ENCODE assay signal across 8 mouse cellular contexts in the genomic region with DNA sequence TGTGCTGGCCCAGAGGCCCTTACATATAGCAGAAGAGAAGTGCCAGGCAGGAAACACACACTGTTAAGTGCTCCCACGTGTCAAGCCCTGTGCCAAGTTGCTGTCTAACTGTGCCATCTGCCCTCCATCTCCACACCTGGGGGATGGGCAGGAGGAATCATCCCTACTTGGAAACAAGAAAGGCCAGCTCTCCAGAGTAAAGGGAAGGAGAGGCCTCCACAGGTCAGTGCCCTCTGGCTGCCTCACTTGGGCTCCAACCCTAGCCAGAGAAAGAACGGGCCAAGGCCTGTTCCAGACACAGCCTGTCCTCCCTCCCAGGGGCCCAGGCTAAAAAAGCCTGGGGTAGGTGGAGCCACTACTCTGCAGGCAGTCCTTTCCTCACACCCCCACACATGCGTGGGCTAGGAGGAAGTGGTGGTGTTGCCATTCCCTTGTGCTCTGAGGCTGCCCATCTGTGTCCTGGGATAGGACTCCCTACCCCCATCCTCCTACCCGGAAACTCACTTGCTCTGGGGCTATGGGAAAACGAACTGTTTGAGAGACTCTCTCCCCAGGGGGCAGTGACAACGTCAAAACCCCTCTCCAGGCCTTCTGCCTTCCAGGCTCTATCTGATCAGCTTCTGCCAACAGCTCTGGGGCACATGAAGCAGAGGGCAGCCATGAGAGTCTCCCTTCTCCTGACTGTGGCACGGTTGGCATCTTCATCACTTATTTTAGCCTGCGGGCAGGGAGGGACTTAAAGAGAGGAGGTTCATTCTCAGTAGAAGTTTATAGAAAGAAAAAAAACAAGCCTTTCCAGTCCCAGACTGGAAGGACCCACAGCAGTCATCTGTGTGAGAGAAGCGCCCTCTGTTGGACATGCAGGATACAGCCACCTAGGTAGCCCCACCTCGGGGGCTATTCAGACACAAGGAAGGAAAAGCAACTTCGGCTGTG. TPM values are rescaled to one million over a fixed set of nuclear protein-coding genes. Genes with fewer than 3 reads are reported as not detected.
DNase-seq lines count a peak whose midpoint lies in the region; ATAC-seq and TF ChIP-seq lines count a peak whose summit lies in the region.

No protein-coding gene starts in this region.

- no peak for TF ChIP-seq POLR2A in bone marrow macrophage, adult 2 months (IDR thresholded peaks at IDR 0.05; ENCODE audit: borderline replicate concordance, low read depth, low read length)
- TF ChIP-seq POLR2A in embryonic fibroblast, embryonic 13.5 days (IDR thresholded peaks at IDR 0.05; ENCODE audit: low read depth, low read length), result peak; percentile 42
- no peak for TF ChIP-seq POLR2A in limb, embryonic 14.5 days (IDR thresholded peaks at IDR 0.05; ENCODE audit: borderline replicate concordance, extremely low read depth, insufficient read depth, insufficient read length)

- TF ChIP-seq CTCF in bone marrow macrophage, adult 2 months (IDR thresholded peaks at IDR 0.05; ENCODE audit: low read depth, low read length), result peak; percentile 88
- TF ChIP-seq CTCF in embryonic fibroblast, embryonic 13.5 days (IDR thresholded peaks at IDR 0.05; ENCODE audit: borderline replicate concordance, insufficient read depth, low read length), result peak; percentile 56; the same call in 1 of the 2 replicates

- no peaks in the 10 kb centered on the region for H3K27me3 ChIP-seq in limb, embryonic 14.5 days (ENCODE audit: control insufficient read depth, insufficient read depth, low read length)
- no peaks in the 10 kb centered on the region for H3K27me3 ChIP-seq in midbrain, embryonic 16.5 days (ENCODE audit: control insufficient read depth, insufficient read depth, low read depth, low read length)

- ATAC-seq in limb, embryonic 14.5 days (ENCODE audit: low FRiP score, low read depth), result peak; percentile 88
- peak; percentile 71 for ATAC-seq in midbrain, embryonic 16.5 days

- peak overlapping the region; percentile 35; the same call in 1 of the 2 replicates for H3K9ac ChIP-seq in limb, embryonic 14.5 days (ENCODE audit: low read depth, low read length, severe bottlenecking)
- H3K9ac ChIP-seq in midbrain, embryonic 16.5 days (ENCODE audit: low read depth, low read length), result no peak overlapping the region

- 0 out of 2 replicates have a peak, but pooled peaks cover 4% of the 10 kb centered on the region for H3K36me3 ChIP-seq in limb, embryonic 14.5 days (ENCODE audit: control insufficient read depth, insufficient read depth, low read length)
- H3K36me3 ChIP-seq in midbrain, embryonic 16.5 days (ENCODE audit: control insufficient read depth, insufficient read depth, low read length), result no peaks in the 10 kb centered on the region

- DNase-seq in A20 (ENCODE audit: low read depth, low spot score), result peak; percentile 85
- DNase-seq in heart, adult 9 months (ENCODE audit: low spot score in 2 of 2), result peak; percentile 90 to 93
- DNase-seq in kidney, adult 9 months, result peak; percentile 84
- peak; percentile 91 for DNase-seq in limb, embryonic 14.5 days (ENCODE audit: low spot score)
- DNase-seq in spleen, postnatal 10 days (ENCODE audit: low spot score in 2 of 2), result peak; percentile 60 to 86

- peak overlapping the region; percentile 6; the same call in 1 of the 2 replicates for H3K4me3 ChIP-seq in bone marrow macrophage, adult 2 months (ENCODE audit: insufficient read depth, low read length)
- H3K4me3 ChIP-seq in embryonic fibroblast, embryonic 13.5 days (ENCODE audit: insufficient read depth, low read length), result no peak overlapping the region
- no peak overlapping the region for H3K4me3 ChIP-seq in limb, embryonic 14.5 days (replicated peaks; ENCODE audit: low read length)
- no peak overlapping the region for H3K4me3 ChIP-seq in midbrain, embryonic 16.5 days (ENCODE audit: low read depth, low read length)

- H3K4me1 ChIP-seq in bone marrow macrophage, adult 2 months (ENCODE audit: control insufficient read depth, insufficient read depth, low read length), result peaks cover 47% of the 10 kb centered on the region
- peaks cover 26% of the 10 kb centered on the region for H3K4me1 ChIP-seq in embryonic fibroblast, embryonic 13.5 days (ENCODE audit: control insufficient read depth, insufficient read depth, low read length)
- peaks cover 18% of the 10 kb centered on the region for H3K4me1 ChIP-seq in limb, embryonic 14.5 days (ENCODE audit: control insufficient read depth, insufficient read depth, low read length)
- H3K4me1 ChIP-seq in midbrain, embryonic 16.5 days (ENCODE audit: control insufficient read depth, insufficient read depth, low read length), result peaks cover 4% of the 10 kb centered on the region; the same call in 1 of the 2 replicates

- H3K9me3 ChIP-seq in limb, embryonic 14.5 days (ENCODE audit: control insufficient read depth, low read length), result no peaks in the 10 kb centered on the region
- H3K9me3 ChIP-seq in midbrain, embryonic 16.5 days (replicated peaks; ENCODE audit: control insufficient read depth, low read length, poor library complexity, severe bottlenecking), result no peaks in the 10 kb centered on the region

- no peak overlapping the region for H3K4me2 ChIP-seq in limb, embryonic 14.5 days (replicated peaks; ENCODE audit: low read depth, low read length, severe bottlenecking)
- H3K4me2 ChIP-seq in midbrain, embryonic 16.5 days (ENCODE audit: low read length), result no peak overlapping the region

- peak overlapping the region; percentile 91 for H3K27ac ChIP-seq in bone marrow macrophage, adult 2 months (ENCODE audit: insufficient read depth, low read depth, low read length)
- peak overlapping the region; percentile 95 for H3K27ac ChIP-seq in embryonic fibroblast, embryonic 13.5 days (ENCODE audit: insufficient read depth, low read length)
- peak overlapping the region; percentile 46 for H3K27ac ChIP-seq in limb, embryonic 14.5 days (replicated peaks; ENCODE audit: low read depth, low read length)
- no peak overlapping the region for H3K27ac ChIP-seq in midbrain, embryonic 16.5 days (ENCODE audit: low read length)

- 12% methylated on average over 11 of the region's 11 CpGs for WGBS in limb, embryonic 14.5 days
- 18% methylated on average over 11 of the region's 11 CpGs for WGBS in midbrain, embryonic 16.5 days

RNA-seq across cellular contexts. Expression of gene Ppcdc, which starts 6.6 kb away (rescaled TPM):
- 28.6 and 29.5 TPM in 2 replicates for polyA plus RNA-seq in bone marrow macrophage, adult 2 months (2012; ENCODE audit: insufficient read depth, insufficient read length, missing spikeins)
- 26.6 and 31.0 TPM in 2 replicates for polyA plus RNA-seq in embryonic fibroblast, embryonic 13.5 days (2011; ENCODE audit: insufficient read length, low read depth, missing spikeins)
- polyA plus RNA-seq in limb, embryonic 14.5 days (2012; rRNA removed), result 32.1 and 32.8 TPM in 2 replicates
- polyA plus RNA-seq in limb, embryonic 14.5 days (2014; fragmentation: Nextera tagmentation; extraction: Ambion mirVana), result 22.1 and 27.5 TPM in 2 replicates
- polyA plus RNA-seq in midbrain, embryonic 16.5 days (2015; fragmentation: Nextera tagmentation; extraction: Ambion mirVana), result 24.0 and 25.5 TPM in 2 replicates

RNA-seq across cellular contexts. Expression of gene Scamp5, which starts 34.5 kb away (rescaled TPM):
- polyA plus RNA-seq in bone marrow macrophage, adult 2 months (2012; ENCODE audit: insufficient read depth, insufficient read length, missing spikeins), result 72.1 and 72.5 TPM in 2 replicates
- polyA plus RNA-seq in embryonic fibroblast, embryonic 13.5 days (2011; ENCODE audit: insufficient read length, low read depth, missing spikeins), result 23.7 and 26.1 TPM in 2 replicates
- polyA plus RNA-seq in limb, embryonic 14.5 days (2012; rRNA removed), result 33.8 and 45.3 TPM in 2 replicates
- 10.0 and 12.5 TPM in 2 replicates for polyA plus RNA-seq in limb, embryonic 14.5 days (2014; fragmentation: Nextera tagmentation; extraction: Ambion mirVana)
- 168 and 191 TPM in 2 replicates for polyA plus RNA-seq in midbrain, embryonic 16.5 days (2015; fragmentation: Nextera tagmentation; extraction: Ambion mirVana)
